Mouse (Mus musculus) CH12.LX (cell line): Measurements from ENCODE around the gene Pcnx. TPM values are rescaled to one million over a fixed set of nuclear protein-coding genes. Genes with fewer than 3 reads are reported as not detected.

Experiments
- DNase-seq: peaks from one replicate; pipeline ENCODE4 v3.0.0-alpha.2; 2013; ENCODE audit errors: extremely low read depth
- H3K27ac ChIP-seq: 2 replicates; pipeline ENCODE4 v1.5.1; 2012; ENCODE audit warnings: low read depth, mild to moderate bottlenecking, control low read depth, moderate library complexity; ENCODE audit not compliant: insufficient read depth
- H3K27me3 ChIP-seq: replicated peaks from 2 replicates; pipeline ENCODE3; 2012; ENCODE audit warnings: inconsistent platforms
- H3K36me3 ChIP-seq, 2 experiments: replicated peaks in 1 of 2; 2 replicates each; pipeline versions ENCODE3 to v1.6.1; 2012; ENCODE audit warnings: inconsistent platforms in 1 of 2, low read length in 1 of 2, mild to moderate bottlenecking in 1 of 2, mixed read lengths in 1 of 2, moderate library complexity in 1 of 2; ENCODE audit not compliant: control insufficient read depth in 1 of 2, insufficient read depth in 1 of 2
- H3K4me1 ChIP-seq, 2 experiments: 2 replicates each; pipeline ENCODE4 v1.6.1; 2012; ENCODE audit warnings: inconsistent platforms in 1 of 2, moderate library complexity in 1 of 2; ENCODE audit not compliant: insufficient read depth in 2 of 2, control insufficient read depth in 1 of 2
- H3K4me2 ChIP-seq: 2 replicates; pipeline ENCODE4 v1.6.1; 2012; ENCODE audit warnings: low read depth, mild to moderate bottlenecking, control low read depth; ENCODE audit not compliant: poor library complexity, insufficient read depth, severe bottlenecking
- H3K4me3 ChIP-seq, 3 experiments: fragments of 150-350 bp in 1 of 3; sonication (generic) in 1 of 3; replicated peaks in 1 of 3; 2 replicates each; pipeline versions ENCODE3 to v1.5.1; 2011 to 2012; ENCODE audit warnings: low read depth in 2 of 3, low read length in 2 of 3, mild to moderate bottlenecking in 2 of 3, moderate library complexity in 2 of 3, control low read depth in 1 of 3, improper control_type of control experiment in 1 of 3, inconsistent platforms in 1 of 3, mixed read lengths in 1 of 3; ENCODE audit not compliant: poor library complexity in 1 of 3
- H3K79me2 ChIP-seq: replicated peaks from 2 replicates; pipeline ENCODE4 v1.6.1; 2012; ENCODE audit warnings: mild to moderate bottlenecking, moderate library complexity; ENCODE audit not compliant: control insufficient read depth, poor library complexity, insufficient read depth, severe bottlenecking; ENCODE audit errors: extremely low read depth
- H3K9ac ChIP-seq: 2 replicates; pipeline ENCODE4 v1.6.1; 2012; ENCODE audit warnings: low read depth, mild to moderate bottlenecking, control low read depth, moderate library complexity; ENCODE audit not compliant: insufficient read depth
- H3K9me3 ChIP-seq: replicated peaks from 2 replicates; pipeline ENCODE3; 2012; ENCODE audit warnings: low read length, inconsistent platforms, mixed read lengths
- BHLHE40 ChIP-seq: IDR thresholded peaks from 2 replicates; pipeline ENCODE4 v1.6.1; 2011; ENCODE audit warnings: mild to moderate bottlenecking, low read depth, low read length, improper control_type of control experiment
- CHD1 ChIP-seq: IDR thresholded peaks from 2 replicates; pipeline ENCODE4 v1.6.1; 2012; ENCODE audit warnings: low read depth, low read length, improper control_type of control experiment, inconsistent platforms
- CHD2 ChIP-seq: IDR thresholded peaks from 2 replicates; pipeline ENCODE4 v1.6.1; 2011; ENCODE audit warnings: low read length, improper control_type of control experiment
- CTCF ChIP-seq, 2 experiments: IDR thresholded peaks in 1 of 2; conservative IDR thresholded peaks in 1 of 2; 2 replicates each; pipeline ENCODE4 v1.5.1; 2011 to 2012; ENCODE audit warnings: low read depth in 2 of 2, low read length in 2 of 2, improper control_type of control experiment in 1 of 2, inconsistent platforms in 1 of 2, mild to moderate bottlenecking in 1 of 2, moderate library complexity in 1 of 2
- E2F4 ChIP-seq: IDR thresholded peaks from 2 replicates; pipeline ENCODE4 v1.6.1; 2011; ENCODE audit warnings: low read depth, low read length, improper control_type of control experiment; ENCODE audit not compliant: insufficient replicate concordance
- ELF1 ChIP-seq: IDR thresholded peaks from 2 replicates; pipeline ENCODE4 v1.6.1; 2014; ENCODE audit warnings: low read depth, mild to moderate bottlenecking, inconsistent platforms, low read length, improper control_type of control experiment
- EP300 ChIP-seq: IDR thresholded peaks from 2 replicates; pipeline ENCODE4 v1.6.1; 2011; ENCODE audit warnings: low read length, improper control_type of control experiment
- GABPA ChIP-seq: IDR thresholded peaks from 2 replicates; pipeline ENCODE4 v1.6.1; 2012; ENCODE audit warnings: low read depth, low read length, improper control_type of control experiment, inconsistent platforms; ENCODE audit not compliant: insufficient replicate concordance
- HCFC1 ChIP-seq: IDR thresholded peaks from 2 replicates; pipeline ENCODE4 v1.6.1; 2012; ENCODE audit warnings: low read depth, mild to moderate bottlenecking, inconsistent platforms, low read length, improper control_type of control experiment
- IRF4 ChIP-seq: IDR thresholded peaks from 2 replicates; pipeline ENCODE4 v1.6.1; 2014; ENCODE audit warnings: low read depth, mild to moderate bottlenecking, inconsistent platforms, low read length, improper control_type of control experiment
- JUN ChIP-seq: IDR thresholded peaks from 2 replicates; pipeline ENCODE4 v1.6.1; 2011; ENCODE audit warnings: low read depth, mild to moderate bottlenecking, low read length, improper control_type of control experiment, moderate library complexity; ENCODE audit not compliant: insufficient read depth
- JUND ChIP-seq: conservative IDR thresholded peaks from 2 replicates; pipeline ENCODE4 v1.6.1; 2011; ENCODE audit warnings: low read depth, low read length, improper control_type of control experiment
- MAFK ChIP-seq: IDR thresholded peaks from 2 replicates; pipeline ENCODE4 v1.6.1; 2011; ENCODE audit warnings: low read length, improper control_type of control experiment; ENCODE audit not compliant: insufficient replicate concordance
- MAX ChIP-seq: IDR thresholded peaks from 2 replicates; pipeline ENCODE4 v1.6.1; 2011; ENCODE audit warnings: low read length, improper control_type of control experiment
- MXI1 ChIP-seq: IDR thresholded peaks from 2 replicates; pipeline ENCODE4 v1.6.1; 2011; ENCODE audit warnings: mild to moderate bottlenecking, low read depth, low read length, improper control_type of control experiment
- NELFE ChIP-seq: IDR thresholded peaks from 2 replicates; pipeline ENCODE4 v1.6.1; 2011; ENCODE audit warnings: low read depth, low read length, improper control_type of control experiment
- POLR2A ChIP-seq: IDR thresholded peaks from 2 replicates; pipeline ENCODE4 v1.6.1; 2011; ENCODE audit warnings: low read depth, mild to moderate bottlenecking, improper control_type of control experiment, low read length
- RCOR1 ChIP-seq: conservative IDR thresholded peaks from 2 replicates; pipeline ENCODE4 v1.6.1; 2012; ENCODE audit warnings: low read depth, mild to moderate bottlenecking, inconsistent platforms, low read length, improper control_type of control experiment
- TCF12 ChIP-seq: IDR thresholded peaks from 2 replicates; pipeline ENCODE4 v1.6.1; 2014; ENCODE audit warnings: low read depth, mild to moderate bottlenecking, inconsistent platforms, low read length, improper control_type of control experiment
- UBTF ChIP-seq: IDR thresholded peaks from 2 replicates; pipeline ENCODE4 v1.6.1; 2012; ENCODE audit warnings: low read depth, mild to moderate bottlenecking, inconsistent platforms, low read length, improper control_type of control experiment, moderate library complexity
- USF2 ChIP-seq: conservative IDR thresholded peaks from 2 replicates; pipeline ENCODE4 v1.6.1; 2011; ENCODE audit warnings: low read depth, low read length, improper control_type of control experiment
- ZKSCAN1 ChIP-seq: IDR thresholded peaks from 2 replicates; pipeline ENCODE4 v1.6.1; 2012; ENCODE audit warnings: low read depth, inconsistent platforms, low read length, improper control_type of control experiment, borderline replicate concordance
- ZNF384 ChIP-seq: IDR thresholded peaks from 2 replicates; pipeline ENCODE4 v1.6.1; 2012; ENCODE audit warnings: low read depth, low read length, improper control_type of control experiment, inconsistent platforms
- dilution Hi-C: fragments of 300-500 bp; cut with MboI; formaldehyde crosslinking; loops from 2 replicates; pipeline ENCODE4 v1.14.3; 2020; ENCODE audit warnings: low sequenced_read_pairs; ENCODE audit not compliant: extremely low pct_unique_long_range_greater_than_20kb, extremely low pct_ligation_motif_present
- in situ Hi-C: fragments of 300-500 bp; cut with MboI; formaldehyde crosslinking; loops from 3 replicates; pipeline ENCODE4 v1.14.3; 2019; ENCODE audit warnings: low sequenced_read_pairs, low pct_ligation_motif_present, low pct_unique_long_range_greater_than_20kb, mixed read lengths
- polyA plus RNA-seq: library from polyadenylated mRNA; unstranded; fragments of >175 nt; gene quantifications from 2 replicates; pipeline ENCODE4 v1.2.1, GENCODE M21; 2012; ENCODE audit warnings: low read depth; ENCODE audit not compliant: insufficient read length
- total RNA-seq, 2 experiments: library from RNA; depleted of rRNA; stranded (reverse); fragments of 300-350 nt in 1 of 2; fragments of >200 nt in 1 of 2; gene quantifications; 2 replicates each; pipeline ENCODE4 v1.2.3; 2012 to 2014

The Pcnx gene
- total and polyA plus RNA-seq, 3 experiments = 16.2 to 89.1 (median 68.2) TPM

GRCm38 (mm10) chr12:81958351-81958750, 98.5 kb downstream of the Pcnx start:
- no peaks in the 10 kb centered on the region for H3K9me3 ChIP-seq
- dilution Hi-C loops (no loop called here), in situ Hi-C loops (loop anchor here (25.0 kb wide), 1 partner anchor 154 kb away; no protein-coding TSS in a partner anchor)
- H3K4me1 ChIP-seq = peaks cover 0 to 6% of the 10 kb centered on the region in 2 experiments; a peak in 1 of 4 replicates
- H3K4me2 ChIP-seq = no peak overlapping the region
- DNase-seq = no peak
- no peak overlapping the region for H3K27ac ChIP-seq
- TF ChIP-seq E2F4 (no peak), JUND (no peak)
- no peak overlapping the region for H3K9ac ChIP-seq
- no peaks in the 10 kb centered on the region for H3K27me3 ChIP-seq
- no peaks in the 10 kb centered on the region for H3K79me2 ChIP-seq
- H3K4me3 ChIP-seq = no peak overlapping the region
- peaks cover 63 to 95% of the 10 kb centered on the region in 2 experiments for H3K36me3 ChIP-seq

GRCm38 (mm10) chr12:81965416-81965815, 105.6 kb downstream of the Pcnx start:
- in situ Hi-C loops = loop anchor here (25.0 kb wide), 1 partner anchor 147 kb away; no protein-coding TSS in a partner anchor

GRCm38 (mm10) chr12:81971042-81971883, 111.4 kb downstream of the Pcnx start:
- Histone ChIP-seq H3K9me3 (no peaks in the 10 kb centered on the region), H3K4me1 (peaks cover 14 to 23% of the 10 kb centered on the region in 2 experiments), H3K27me3 (no peaks in the 10 kb centered on the region), H3K79me2 (no peaks in the 10 kb centered on the region; the same call in 1 of the 2 replicates), H3K4me3 (peak overlapping the region in 1 of 3 experiments; percentile 12), H3K36me3 (peaks cover 70 to 94% of the 10 kb centered on the region in 2 experiments), H3K9ac (peak overlapping the region; percentile 15; the same call in 1 of the 2 replicates), H3K27ac (peak overlapping the region; percentile 95), H3K4me2 (peak overlapping the region; percentile 18; the same call in 1 of the 2 replicates)
- dilution Hi-C loops (no loop called here), in situ Hi-C loops (loop anchor here (25.0 kb wide), 1 partner anchor 141 kb away; no protein-coding TSS in a partner anchor)
- DNase-seq = peak; percentile 24
- TF ChIP-seq HCFC1 (0 out of 2 replicates have a peak, but pooled peaks have one; percentile 20), UBTF (0 out of 2 replicates have a peak, but pooled peaks have one; percentile 23), ZNF384 (no peak), POLR2A (peak; percentile 18; the same call in 1 of the 2 replicates), BHLHE40 (peak; percentile 78), JUN (0 out of 2 replicates have a peak, but pooled peaks have one; percentile 2), ELF1 (no peak), MAX (peak; percentile 42; the same call in 1 of the 2 replicates), CHD1 (0 out of 2 replicates have a peak, but pooled peaks have one; percentile 68), NELFE (peak; percentile 49; the same call in 1 of the 2 replicates), USF2 (no peak), ZKSCAN1 (no peak), IRF4 (no peak; the same call in 1 of the 2 replicates), GABPA (no peak), MXI1 (peak; percentile 51; the same call in 1 of the 2 replicates), CHD2 (no peak), TCF12 (peak; percentile 26; the same call in 1 of the 2 replicates), EP300 (0 out of 2 replicates have a peak, but pooled peaks have one; percentile 30), RCOR1 (peak; percentile 64; the same call in 1 of the 2 replicates)

More at GRCm38 (mm10) chr12:81965416-81965815, 105.6 kb downstream of the Pcnx start:
- Histone ChIP-seq H3K4me2 (no peak overlapping the region), H3K9me3 (no peaks in the 10 kb centered on the region), H3K27ac (0 out of 2 replicates have a peak overlapping the region, but pooled peaks have one; percentile 4), H3K9ac (no peak overlapping the region), H3K27me3 (no peaks in the 10 kb centered on the region), H3K4me1 (peaks cover 10 to 20% of the 10 kb centered on the region in 2 experiments; a peak in 2 of 4 replicates), H3K4me3 (no peak overlapping the region), H3K36me3 (peaks cover 60 to 97% of the 10 kb centered on the region in 2 experiments)
- DNase-seq = peak; percentile 17
- dilution Hi-C loops = no loop called here
- TF ChIP-seq MAFK = peak; percentile 70; the same call in 1 of the 2 replicates
- no peak for TF ChIP-seq CTCF (conservative IDR thresholded peaks at IDR 0.05 in 1 of 2, IDR thresholded peaks at IDR 0.05 in 1 of 2; ENCODE audit: low read depth in 2 of 2, low read length in 2 of 2)
- TF ChIP-seq, all 38 proteins: peak for 1
- no peaks in the 10 kb centered on the region; the same call in 1 of the 2 replicates for H3K79me2 ChIP-seq
